Mouse (Mus musculus): Measurements from ENCODE around the gene Iglon5. TPM values are rescaled to one million over a fixed set of nuclear protein-coding genes. Genes with fewer than 3 reads are reported as not detected.

Gene Iglon5
- not detected for polyA plus RNA-seq (2017; shearing (Covaris generic))

DNA sequence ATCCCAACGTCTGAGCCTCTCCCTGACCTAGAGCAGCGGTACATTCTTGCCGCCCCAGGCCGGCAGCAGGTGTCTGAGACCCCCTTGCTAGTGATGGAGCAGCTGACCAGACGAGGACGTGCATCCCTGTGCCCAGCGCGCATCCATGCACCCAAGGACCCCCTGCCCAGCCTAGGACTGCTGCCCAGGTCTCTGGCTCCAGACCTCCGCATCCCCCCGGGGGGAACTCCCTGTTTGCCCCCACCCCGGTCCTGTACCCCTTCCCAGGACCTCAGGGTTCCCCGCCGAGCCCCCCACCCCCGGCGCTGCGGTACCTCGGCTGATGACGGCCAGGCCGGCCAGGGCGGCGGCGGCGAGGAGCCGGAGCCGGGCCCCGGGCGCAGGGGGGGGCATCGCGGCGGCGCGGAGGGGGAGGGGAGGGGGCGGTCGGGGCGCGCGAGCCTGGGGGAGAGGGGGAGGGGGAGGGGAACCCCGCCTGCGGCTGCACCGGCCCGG is at the start of gene Iglon5:
Gene Iglon5, minus strand, starts transcription at position 445 of the 495 bp plus-strand sequence.

GRCm38 (mm10) chr7:43462851-43463250 is 27.0 kb downstream of the Iglon5 start, which contains the start of gene Vsig10l:
Gene Vsig10l (plus strand): TSS chr7:43463151.

DNA sequence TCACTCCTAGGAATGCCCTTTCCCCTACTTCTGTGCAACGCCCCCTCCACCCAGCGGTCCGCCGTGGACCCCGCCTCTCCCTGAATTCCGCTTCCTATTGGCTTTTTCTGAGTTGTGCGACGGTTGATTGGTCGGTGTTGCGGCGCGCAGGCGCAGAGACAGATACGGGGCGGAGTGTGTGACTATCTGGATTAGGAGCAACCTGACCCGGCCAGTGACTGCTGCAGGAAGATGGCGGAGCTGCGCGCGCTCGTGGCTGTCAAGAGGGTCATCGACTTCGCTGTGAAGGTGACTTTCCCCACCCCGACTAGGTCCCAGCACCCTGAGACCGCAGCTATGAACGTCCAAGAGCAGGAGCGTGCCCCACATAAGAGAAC is 46.0 kb downstream of the Iglon5 start, which contains the start of the genes Etfb and Gm45233:
Gene Etfb, plus strand, starts transcription at position 167 of the 377 bp plus-strand sequence.
Gene Gm45233, plus strand, starts transcription at position 212 of the 377 bp plus-strand sequence.

DNA sequence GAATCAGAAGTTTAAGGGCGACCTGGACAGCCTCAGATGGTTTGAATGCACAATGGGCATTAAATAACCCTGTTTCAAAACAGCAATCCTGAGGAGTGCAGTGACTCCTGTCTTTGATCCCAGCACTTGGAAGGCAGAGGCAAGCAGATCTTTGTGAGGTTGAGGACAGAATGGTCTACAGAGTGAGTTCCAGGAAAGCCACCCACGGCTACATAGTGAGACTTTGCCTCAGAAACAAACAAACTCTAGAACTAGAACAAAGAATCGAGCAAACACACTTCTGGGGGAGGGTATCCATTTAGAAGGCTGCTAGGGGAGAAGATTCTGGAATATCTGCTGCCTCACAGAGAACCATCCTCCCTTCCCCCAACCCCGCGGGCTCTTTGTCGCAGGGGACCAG is 49.4 kb downstream of the Iglon5 start, which contains the start of gene Cldnd2:
Gene Cldnd2, plus strand, starts transcription at position 301 of the 400 bp plus-strand sequence.

DNA sequence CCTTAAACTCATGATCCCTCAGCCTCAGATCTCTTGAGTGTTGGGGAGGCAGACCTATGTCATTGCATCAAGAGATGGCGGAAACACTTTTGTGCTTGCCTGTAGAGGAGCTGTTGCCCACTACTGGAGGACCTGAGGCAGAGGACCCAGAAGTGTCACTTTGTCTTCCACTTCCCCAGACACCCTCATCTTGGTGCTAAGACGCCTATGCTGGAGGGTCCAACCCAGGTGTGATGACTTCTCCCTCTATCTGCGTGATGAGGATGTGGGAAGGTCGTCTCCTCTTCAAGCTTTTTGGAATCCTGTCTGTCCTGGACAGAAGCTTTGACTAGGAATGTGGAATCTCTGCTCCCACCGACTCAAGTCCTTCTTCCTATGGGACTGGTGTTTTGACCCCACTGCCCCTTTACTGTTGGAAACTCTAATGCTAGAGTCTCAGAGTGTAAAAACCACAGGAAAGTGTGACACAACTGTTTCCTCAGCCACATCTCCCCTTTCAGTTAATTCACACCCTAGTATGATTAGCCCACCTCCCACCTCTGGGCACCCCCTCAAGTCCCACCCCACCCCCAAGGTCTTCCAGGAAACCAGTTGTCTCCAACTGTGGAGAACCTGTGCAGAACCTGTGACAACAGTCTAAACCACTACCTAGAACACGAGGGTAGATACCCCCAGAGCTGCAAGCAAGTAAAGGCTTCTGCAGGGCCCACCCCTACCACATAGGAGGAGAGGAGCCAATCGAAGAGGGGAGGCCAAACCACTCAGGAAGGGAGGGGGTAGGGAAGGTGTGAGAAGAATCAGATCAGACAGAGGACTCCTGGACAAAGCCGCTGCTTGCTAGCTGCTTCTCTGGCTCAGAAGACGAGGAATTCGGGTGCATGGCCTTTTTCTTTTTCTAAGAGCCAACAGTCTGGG is 53.3 kb downstream of the Iglon5 start, which contains the start of gene Nkg7:
Gene Nkg7, plus strand, starts transcription at position 733 of the 915 bp plus-strand sequence.

GRCm38 (mm10) chr7:43427406-43427805 is 62.5 kb downstream of the Iglon5 start, which contains the start of gene Lim2:
Gene Lim2 (plus strand): TSS chr7:43427670.

Other genes with a start within 250 kb of the Iglon5 start
- 19.0 TPM for gene Zfp715, start 176.8 kb downstream of the Iglon5 start, polyA plus RNA-seq (2017; shearing (Covaris generic))
- not detected for gene Siglecf, start 138.7 kb downstream of the Iglon5 start, polyA plus RNA-seq (2017; shearing (Covaris generic))
- not detected for gene Siglecg, start 81.9 kb downstream of the Iglon5 start, polyA plus RNA-seq (2017; shearing (Covaris generic))
- gene Lim2, start 62.4 kb downstream of the Iglon5 start, polyA plus RNA-seq (2017; shearing (Covaris generic)), result not detected
- gene Nkg7, start 53.0 kb downstream of the Iglon5 start, polyA plus RNA-seq (2017; shearing (Covaris generic)), result 634 TPM
- not detected for gene Cldnd2, start 49.3 kb downstream of the Iglon5 start, polyA plus RNA-seq (2017; shearing (Covaris generic))
- gene Etfb, start 46.0 kb downstream of the Iglon5 start, polyA plus RNA-seq (2017; shearing (Covaris generic)), result 73.5 TPM
- 0.50 TPM for gene Gm45233, start 45.9 kb downstream of the Iglon5 start, polyA plus RNA-seq (2017; shearing (Covaris generic))
- 3.8 TPM for gene Vsig10l, start 26.9 kb downstream of the Iglon5 start, polyA plus RNA-seq (2017; shearing (Covaris generic))
- gene 4931406B18Rik, start 15.9 kb upstream of the Iglon5 start, polyA plus RNA-seq (2017; shearing (Covaris generic)), result not detected
- gene Cd33, start 54.4 kb upstream of the Iglon5 start, polyA plus RNA-seq (2017; shearing (Covaris generic)), result not detected
- gene Zfp658, start 72.2 kb upstream of the Iglon5 start, polyA plus RNA-seq (2017; shearing (Covaris generic)), result 2.3 TPM
- 4.0 TPM for gene Zfp719, start 89.5 kb upstream of the Iglon5 start, polyA plus RNA-seq (2017; shearing (Covaris generic))
- not detected for gene Zfp819, start 117.1 kb upstream of the Iglon5 start, polyA plus RNA-seq (2017; shearing (Covaris generic))
- not detected for gene Ceacam18, start 144.6 kb upstream of the Iglon5 start, polyA plus RNA-seq (2017; shearing (Covaris generic))
- gene Siglece, start 170.1 kb upstream of the Iglon5 start, polyA plus RNA-seq (2017; shearing (Covaris generic)), result 0.34 TPM
- gene Ctu1, start 181.9 kb upstream of the Iglon5 start, polyA plus RNA-seq (2017; shearing (Covaris generic)), result 4.2 TPM
- not detected for gene Klk14, start 200.3 kb upstream of the Iglon5 start, polyA plus RNA-seq (2017; shearing (Covaris generic))
- gene Klk13, start 222.5 kb upstream of the Iglon5 start, polyA plus RNA-seq (2017; shearing (Covaris generic)), result not detected